Mouse (Mus musculus): ENCODE data around the gene Acot5.

Acot5 gene

GRCm38 (mm10) chr12:84119584-84119983, 50.5 kb downstream of the Acot5 start:
- DNase-seq (ENCODE audit: low read depth, low spot score) = no peak
